Mouse (Mus musculus): ENCODE measurements around the gene Tacc2. TPM values are rescaled to one million over a fixed set of nuclear protein-coding genes. Genes with fewer than 3 reads are reported as not detected.

The Tacc2 gene
- polyA plus RNA-seq, 1 experiment from 2014 or later = 43.2 TPM

DNA sequence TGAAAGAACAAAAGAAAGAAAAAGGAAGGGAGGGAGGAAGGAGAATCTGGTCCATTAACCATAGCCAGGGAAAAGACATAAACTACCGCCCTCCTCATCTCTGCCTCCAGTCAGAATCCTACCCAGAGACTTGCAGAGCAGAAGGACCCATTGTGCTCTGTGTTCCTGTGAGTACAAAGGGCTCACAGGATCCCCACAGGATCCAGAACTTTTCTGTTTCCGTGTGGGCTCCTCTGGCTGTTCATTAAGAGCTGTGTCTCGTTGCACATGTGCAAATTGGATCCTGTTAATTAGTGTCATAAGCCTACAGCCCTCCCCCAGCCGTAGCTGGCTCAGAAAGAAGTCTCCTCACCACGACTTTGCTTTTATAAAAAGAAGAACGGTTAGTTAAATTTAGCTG, 155.7 kb downstream of the Tacc2 start:
- WGBS = 83% methylated on average over 6 of the region's 6 CpGs
- no peaks in the 10 kb centered on the region for H3K9me3 ChIP-seq (replicated peaks)
- no peak for ATAC-seq (replicated peaks; ENCODE audit: insufficient number of reproducible peaks, insufficient read depth, low FRiP score, low read depth)
- peaks cover 68% of the 10 kb centered on the region for H3K36me3 ChIP-seq
- H3K27ac ChIP-seq = no peak overlapping the region
- no peak overlapping the region for H3K4me3 ChIP-seq
- no peaks in the 10 kb centered on the region for H3K27me3 ChIP-seq
- H3K4me1 ChIP-seq (replicated peaks) = peaks cover 5% of the 10 kb centered on the region; the same call in 1 of the 2 replicates
- H3K9ac ChIP-seq = no peak overlapping the region
- no peak overlapping the region for H3K4me2 ChIP-seq

DNA sequence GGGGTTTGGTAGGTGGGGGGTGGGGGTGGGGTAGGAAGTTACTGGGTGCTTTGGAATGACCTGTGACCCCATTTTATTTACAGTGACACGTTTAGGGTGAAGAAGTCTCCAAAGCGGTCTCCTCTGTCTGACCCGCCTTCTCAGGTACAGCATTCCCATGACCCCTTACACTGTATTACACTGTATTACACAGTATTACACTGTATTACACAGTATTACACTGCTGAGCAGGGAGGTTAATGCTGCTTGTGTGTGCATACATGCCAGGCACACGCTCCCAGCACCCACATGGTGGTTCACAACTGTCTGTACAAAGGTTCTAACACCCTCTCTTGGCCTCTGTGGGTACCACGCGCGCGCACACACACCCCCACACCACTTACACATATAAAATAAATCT, 156.2 kb downstream of the Tacc2 start:
- no peak for ATAC-seq (replicated peaks; ENCODE audit: insufficient number of reproducible peaks, insufficient read depth, low FRiP score, low read depth)
- 95% methylated on average over 8 of the region's 8 CpGs for WGBS
- Histone ChIP-seq H3K4me1 (replicated peaks) (peaks cover 5% of the 10 kb centered on the region), H3K4me2 (no peak overlapping the region), H3K27me3 (no peaks in the 10 kb centered on the region), H3K36me3 (peaks cover 73% of the 10 kb centered on the region), H3K27ac (no peak overlapping the region), H3K4me3 (no peak overlapping the region), H3K9ac (no peak overlapping the region), H3K9me3 (replicated peaks) (no peaks in the 10 kb centered on the region)

DNA sequence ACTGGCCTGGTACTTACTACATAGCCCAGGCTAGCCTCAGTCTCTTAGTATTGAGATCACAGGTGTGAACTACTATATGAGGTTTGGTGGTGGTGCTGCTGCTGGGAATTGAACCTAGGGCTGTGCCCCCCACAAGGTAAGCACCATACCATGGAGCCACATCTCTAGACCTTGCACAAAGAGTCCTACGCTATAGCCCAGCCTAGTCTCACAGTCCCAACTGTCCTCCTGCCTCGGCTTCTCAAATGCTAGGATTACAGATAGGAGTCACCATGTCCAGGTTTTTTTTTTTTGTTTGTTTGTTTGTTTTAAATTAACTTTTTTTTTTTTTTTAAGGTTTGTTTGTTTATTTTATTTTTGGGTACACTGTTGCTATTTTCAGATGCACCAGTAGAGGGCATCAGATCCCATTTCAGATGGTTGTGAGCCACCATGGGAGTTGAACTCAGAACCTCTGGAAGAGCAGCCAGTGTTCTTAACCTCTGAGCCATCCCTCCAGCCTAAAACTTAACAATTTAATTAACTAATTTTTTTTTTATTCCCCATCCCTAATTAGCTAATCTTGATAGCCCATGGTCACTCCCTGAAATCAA, 157.1 kb downstream of the Tacc2 start:
- Histone ChIP-seq H3K36me3 (peaks cover 73% of the 10 kb centered on the region), H3K9ac (no peak overlapping the region), H3K4me3 (no peak overlapping the region), H3K9me3 (replicated peaks) (no peaks in the 10 kb centered on the region), H3K27me3 (no peaks in the 10 kb centered on the region), H3K4me1 (replicated peaks) (no peaks in the 10 kb centered on the region; the same call in none of the 2 replicates), H3K4me2 (no peak overlapping the region), H3K27ac (no peak overlapping the region)
- ATAC-seq (replicated peaks; ENCODE audit: insufficient number of reproducible peaks, insufficient read depth, low FRiP score, low read depth) = no peak
- WGBS = 84% methylated on average over 2 of the region's 2 CpGs

DNA sequence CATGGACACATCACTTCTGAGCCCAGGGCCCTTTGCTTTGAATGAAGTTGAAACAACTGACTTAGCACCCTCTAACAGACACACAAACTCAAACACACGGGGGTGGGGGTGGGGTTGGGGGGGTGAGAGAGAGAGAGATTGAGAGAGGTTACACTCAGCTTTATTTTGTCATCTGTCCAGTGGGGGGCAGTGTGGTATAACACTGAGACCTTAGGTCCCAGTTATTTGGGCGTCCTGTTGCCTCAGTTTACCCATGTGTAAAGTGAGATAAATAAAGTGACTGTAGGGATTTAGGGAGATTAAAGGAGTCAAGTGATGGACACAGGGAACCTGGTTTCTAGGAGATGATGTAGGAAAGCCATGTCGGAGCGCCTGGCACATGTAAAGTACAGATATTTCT, 163.9 kb downstream of the Tacc2 start:
- H3K27ac ChIP-seq = no peak overlapping the region
- H3K9ac ChIP-seq = no peak overlapping the region
- H3K27me3 ChIP-seq = no peaks in the 10 kb centered on the region
- no peak overlapping the region for H3K4me3 ChIP-seq
- WGBS = 81% methylated on average over 4 of the region's 4 CpGs
- no peaks in the 10 kb centered on the region for H3K9me3 ChIP-seq (replicated peaks)
- H3K36me3 ChIP-seq = peaks cover 96% of the 10 kb centered on the region
- no peak overlapping the region for H3K4me2 ChIP-seq
- peaks cover 8% of the 10 kb centered on the region for H3K4me1 ChIP-seq (replicated peaks)
- ATAC-seq (replicated peaks; ENCODE audit: insufficient number of reproducible peaks, insufficient read depth, low FRiP score, low read depth) = no peak

DNA sequence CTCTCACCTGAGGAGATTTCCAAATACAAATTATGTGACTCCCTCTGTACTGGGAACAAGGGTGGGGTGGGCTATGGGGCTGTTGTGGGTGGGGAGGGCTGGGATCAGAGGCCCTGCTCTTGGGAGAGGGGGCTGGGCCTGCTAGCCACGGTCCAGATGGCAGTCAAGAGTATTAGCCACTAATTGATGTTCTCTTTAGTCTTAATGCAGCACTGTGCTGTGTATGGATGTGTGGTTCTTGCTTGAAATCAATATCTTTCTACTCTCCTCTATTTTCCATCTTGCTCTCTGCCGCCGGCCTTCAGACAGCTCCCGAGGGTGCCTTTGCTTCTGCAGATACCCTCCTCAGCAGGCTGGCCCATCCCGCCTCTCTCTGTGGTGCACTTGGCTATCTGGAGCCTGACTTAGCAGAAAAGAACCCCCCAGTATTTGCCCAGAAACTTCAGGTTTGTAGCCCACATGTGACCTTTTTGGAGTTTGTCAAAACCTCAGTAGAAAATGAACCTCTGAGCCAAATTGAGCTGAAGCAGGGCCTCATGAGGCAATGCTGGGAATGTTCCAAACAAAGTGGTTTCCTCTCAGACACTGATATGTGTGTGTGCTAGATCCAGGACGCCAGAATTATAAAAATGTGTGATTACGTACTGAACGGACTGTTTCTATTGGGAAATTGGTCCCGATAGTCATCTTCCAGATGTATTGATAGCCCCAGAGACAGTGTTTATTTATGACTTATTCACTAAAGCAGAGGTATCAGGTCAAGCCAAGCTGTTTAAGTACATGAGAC, 166.2 kb downstream of the Tacc2 start:
- Histone ChIP-seq H3K9ac (no peak overlapping the region), H3K9me3 (replicated peaks) (no peaks in the 10 kb centered on the region), H3K36me3 (peaks cover 78% of the 10 kb centered on the region), H3K4me1 (replicated peaks) (peaks cover 8% of the 10 kb centered on the region), H3K27me3 (no peaks in the 10 kb centered on the region), H3K4me3 (no peak overlapping the region), H3K27ac (no peak overlapping the region), H3K4me2 (no peak overlapping the region)
- ATAC-seq (replicated peaks; ENCODE audit: insufficient number of reproducible peaks, insufficient read depth, low FRiP score, low read depth) = no peak
- 69% methylated on average over 9 of the region's 9 CpGs for WGBS

DNA sequence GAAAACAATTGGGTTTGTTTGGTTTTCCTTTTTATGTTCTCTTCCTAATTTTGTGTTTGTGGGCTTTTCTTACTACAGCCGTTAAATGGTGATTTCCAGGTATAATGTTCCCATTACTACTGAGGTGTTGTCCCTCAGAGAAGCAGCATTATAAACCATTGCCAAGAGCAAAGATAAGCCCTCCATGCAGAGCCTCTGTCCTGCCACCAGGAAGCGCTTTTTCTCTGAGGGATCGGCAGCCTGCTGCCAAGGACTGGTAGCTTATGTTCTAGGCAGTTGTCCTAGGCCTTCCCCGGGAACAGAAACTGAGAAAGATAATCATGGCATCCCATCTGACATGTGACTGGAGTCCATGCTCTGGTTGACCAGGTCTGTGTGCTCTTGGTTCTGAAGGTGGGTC, 171.9 kb downstream of the Tacc2 start:
- Histone ChIP-seq H3K4me1 (replicated peaks) (peaks cover 13% of the 10 kb centered on the region), H3K27ac (no peak overlapping the region), H3K4me3 (no peak overlapping the region), H3K9ac (no peak overlapping the region), H3K27me3 (no peaks in the 10 kb centered on the region), H3K4me2 (no peak overlapping the region), H3K36me3 (peaks cover 37% of the 10 kb centered on the region), H3K9me3 (replicated peaks) (no peaks in the 10 kb centered on the region)
- 83% methylated on average over 4 of the region's 4 CpGs for WGBS
- no peak for ATAC-seq (replicated peaks; ENCODE audit: insufficient number of reproducible peaks, insufficient read depth, low FRiP score, low read depth)

DNA sequence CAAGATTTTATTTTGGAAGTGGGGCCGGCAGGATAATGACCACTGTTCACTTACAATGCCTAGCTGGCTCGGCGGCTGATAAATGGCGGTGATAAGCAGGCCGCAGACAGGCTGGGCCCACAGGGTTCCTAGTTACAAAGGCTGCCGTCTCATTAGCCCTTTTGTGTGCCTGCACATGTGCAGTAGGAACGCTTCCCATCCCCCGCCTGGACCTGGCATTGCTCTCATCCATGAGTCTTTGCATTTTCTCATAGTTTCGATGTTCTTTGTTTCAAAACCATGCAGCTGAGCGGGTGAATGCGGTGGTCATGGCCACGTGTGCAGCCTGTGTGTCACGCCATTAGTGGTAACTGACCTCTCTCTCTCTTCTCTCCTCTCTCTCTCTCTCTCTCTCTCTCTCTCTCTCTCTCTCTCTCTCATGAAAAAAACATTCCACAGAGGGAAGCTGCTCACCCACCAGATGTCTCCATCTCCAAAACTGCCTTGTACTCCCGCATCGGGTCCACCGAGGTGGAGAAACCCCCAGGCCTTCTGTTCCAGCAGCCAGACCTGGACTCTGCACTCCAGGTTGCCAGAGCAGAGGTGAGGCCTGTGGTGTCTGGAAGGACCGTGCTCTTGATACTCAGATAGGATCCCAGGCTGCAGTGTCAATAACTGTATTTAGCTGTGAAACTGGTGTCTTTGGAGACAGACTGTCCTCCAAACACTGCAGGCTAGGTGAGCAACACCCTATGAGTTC, 173.7 kb downstream of the Tacc2 start:
- no peak for ATAC-seq (replicated peaks; ENCODE audit: insufficient number of reproducible peaks, insufficient read depth, low FRiP score, low read depth)
- Histone ChIP-seq H3K9me3 (replicated peaks) (no peaks in the 10 kb centered on the region), H3K27ac (no peak overlapping the region), H3K27me3 (no peaks in the 10 kb centered on the region), H3K4me3 (no peak overlapping the region), H3K36me3 (peaks cover 25% of the 10 kb centered on the region), H3K9ac (no peak overlapping the region), H3K4me2 (no peak overlapping the region), H3K4me1 (replicated peaks) (peaks cover 27% of the 10 kb centered on the region)
- WGBS = 46% methylated on average over 17 of the region's 17 CpGs

DNA sequence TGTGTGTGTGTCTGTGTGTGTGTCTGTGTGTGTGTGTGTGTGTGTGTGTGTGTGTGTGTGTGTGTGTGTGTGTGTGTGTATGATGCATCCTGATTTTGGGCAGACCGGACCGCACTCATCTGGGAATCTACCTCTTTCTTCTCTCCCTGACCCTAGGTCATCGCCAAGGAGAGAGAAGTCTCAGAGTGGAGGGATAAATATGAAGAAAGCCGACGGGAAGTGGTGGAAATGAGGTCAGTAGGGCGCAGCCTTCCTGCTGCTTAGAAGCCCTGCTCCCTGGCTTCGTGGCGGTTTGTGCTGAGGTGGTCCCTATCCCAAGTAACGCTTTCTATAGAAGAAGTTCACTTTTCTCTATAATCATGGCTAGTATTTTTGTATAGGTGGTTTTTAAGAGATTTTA, 174.4 kb downstream of the Tacc2 start:
- Histone ChIP-seq H3K4me2 (no peak overlapping the region), H3K27me3 (no peaks in the 10 kb centered on the region), H3K27ac (no peak overlapping the region), H3K9me3 (replicated peaks) (no peaks in the 10 kb centered on the region), H3K4me3 (no peak overlapping the region), H3K36me3 (peaks cover 19% of the 10 kb centered on the region), H3K9ac (no peak overlapping the region), H3K4me1 (replicated peaks) (peaks cover 35% of the 10 kb centered on the region)
- no peak for ATAC-seq (replicated peaks; ENCODE audit: insufficient number of reproducible peaks, insufficient read depth, low FRiP score, low read depth)
- 81% methylated on average over 9 of the region's 9 CpGs for WGBS

DNA sequence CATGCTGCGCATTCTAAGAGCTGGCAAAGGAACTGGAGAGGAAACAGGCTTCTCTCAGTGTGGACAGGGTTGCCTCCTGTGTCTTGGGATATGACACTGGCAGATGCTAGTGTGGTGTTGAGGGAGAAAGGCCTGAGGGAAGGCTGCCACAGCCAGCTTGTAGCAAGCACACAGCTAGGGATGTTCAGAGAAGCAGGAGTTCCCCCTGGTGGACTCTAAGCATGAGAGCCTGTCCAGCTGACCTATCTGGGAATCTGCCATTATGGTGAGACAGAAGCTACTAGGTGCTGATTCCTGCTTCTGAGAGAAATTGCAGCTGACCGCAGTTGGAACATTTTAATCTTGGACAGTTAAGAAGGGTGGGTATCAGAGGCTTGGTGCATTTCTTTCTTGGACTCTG, 177.6 kb downstream of the Tacc2 start:
- Histone ChIP-seq H3K36me3 (peaks cover 35% of the 10 kb centered on the region), H3K4me3 (no peak overlapping the region), H3K9me3 (replicated peaks) (no peaks in the 10 kb centered on the region), H3K27ac (peak overlapping the region; percentile 75; the same call in 1 of the 2 replicates), H3K4me1 (replicated peaks) (peaks cover 40% of the 10 kb centered on the region), H3K27me3 (no peaks in the 10 kb centered on the region), H3K9ac (no peak overlapping the region), H3K4me2 (no peak overlapping the region)
- WGBS = 76% methylated on average over 2 of the region's 2 CpGs
- ATAC-seq (replicated peaks; ENCODE audit: insufficient number of reproducible peaks, insufficient read depth, low FRiP score, low read depth) = 0 out of 2 replicates have a peak, but pooled peaks have one; percentile 36

DNA sequence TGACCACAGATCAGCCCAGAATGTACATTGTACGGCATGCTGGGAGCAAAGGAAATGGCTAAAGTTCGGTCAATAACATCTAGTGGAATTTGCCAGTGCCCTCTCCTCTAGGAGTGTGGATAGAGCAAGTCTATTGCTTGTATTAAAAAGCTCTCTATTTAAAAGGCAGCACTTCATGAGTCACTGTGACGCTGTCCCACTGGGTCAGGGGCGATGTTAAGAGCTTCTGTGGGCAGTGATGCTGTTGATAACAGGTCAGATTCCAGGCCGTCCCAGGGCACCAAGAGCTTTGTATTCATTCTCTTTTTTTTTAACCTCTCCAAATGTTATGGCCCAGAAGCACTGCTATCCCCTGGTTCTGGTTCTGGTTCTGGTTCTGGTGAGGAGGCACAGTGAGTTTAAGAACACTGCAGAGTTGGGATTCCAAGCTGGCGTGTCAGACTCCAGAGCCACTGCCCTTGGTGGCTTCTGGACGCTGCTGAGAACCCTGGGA, 179.2 kb downstream of the Tacc2 start:
- no peak overlapping the region for H3K4me2 ChIP-seq
- no peak overlapping the region for H3K4me3 ChIP-seq
- WGBS = 45% methylated on average over 7 of the region's 7 CpGs
- no peak overlapping the region for H3K9ac ChIP-seq
- H3K36me3 ChIP-seq = peaks cover 48% of the 10 kb centered on the region
- H3K27me3 ChIP-seq = no peaks in the 10 kb centered on the region
- H3K9me3 ChIP-seq (replicated peaks) = no peaks in the 10 kb centered on the region
- peak; percentile 36; the same call in 1 of the 2 replicates for ATAC-seq (replicated peaks; ENCODE audit: insufficient number of reproducible peaks, insufficient read depth, low FRiP score, low read depth)
- H3K4me1 ChIP-seq (replicated peaks) = peaks cover 27% of the 10 kb centered on the region
- peak overlapping the region; percentile 75 for H3K27ac ChIP-seq

DNA sequence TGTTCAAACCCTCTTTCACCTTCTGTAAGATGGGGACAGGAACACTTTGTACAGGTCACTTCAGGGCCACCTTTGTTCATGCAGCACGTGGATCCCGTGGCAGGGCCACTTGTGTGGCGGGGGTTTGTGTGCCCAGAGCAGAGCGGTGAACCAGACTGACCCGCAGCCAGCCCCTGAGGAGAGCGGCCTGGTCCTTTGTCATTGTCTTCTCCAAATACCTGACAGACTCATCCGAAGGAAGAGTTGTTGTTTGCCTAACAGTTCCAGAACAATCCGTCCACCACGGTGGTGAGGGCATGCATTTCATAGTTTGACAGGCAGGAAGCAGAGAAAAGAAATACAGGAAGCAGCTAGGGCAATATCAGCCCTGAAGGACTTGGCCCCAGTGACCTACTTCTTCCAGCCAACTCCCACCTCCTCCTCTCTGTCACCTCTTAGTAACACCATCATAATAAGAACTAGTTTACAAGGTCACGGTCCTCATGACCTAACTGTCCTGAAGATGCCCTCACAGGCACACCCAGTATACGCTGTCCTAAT, 180.2 kb downstream of the Tacc2 start:
- ATAC-seq (replicated peaks; ENCODE audit: insufficient number of reproducible peaks, insufficient read depth, low FRiP score, low read depth) = no peak
- Histone ChIP-seq H3K4me3 (no peak overlapping the region), H3K4me2 (no peak overlapping the region), H3K4me1 (replicated peaks) (peaks cover 30% of the 10 kb centered on the region), H3K9ac (no peak overlapping the region), H3K27me3 (no peaks in the 10 kb centered on the region), H3K9me3 (replicated peaks) (no peaks in the 10 kb centered on the region), H3K36me3 (peaks cover 40% of the 10 kb centered on the region; the same call in 1 of the 2 replicates), H3K27ac (no peak overlapping the region)
- WGBS = 79% methylated on average over 11 of the region's 11 CpGs
